In genomic region chr9:58565945-58566344, GRCm38 (mm10) we compare ENCODE assay signal across 1 mouse cellular context. TPM values are rescaled to one million over a fixed set of nuclear protein-coding genes. Genes with fewer than 3 reads are reported as not detected.
"Had no signal": no experiment of that assay in that cellular context is flagged by ENCODE, and none has a peak within 500 bp of the region (broad histone marks: within the 10 kb centered on the region; RNA-seq: fewer than 3 reads in every experiment).

No protein-coding gene starts in this region.

RNA-seq across cellular contexts. Expression of gene Cd276, which starts 10.7 kb away (rescaled TPM):
- polyA plus RNA-seq: inflammation-experienced regulatory T-cells, adult 6 months had no signal
